In genomic region chr1:11458353-11458752, GRCm38 (mm10) we compare ENCODE assay signal across 11 mouse cellular contexts. TPM values are rescaled to one million over a fixed set of nuclear protein-coding genes. Genes with fewer than 3 reads are reported as not detected.
A peak's percentile ranks its signal among the peaks of the same experiment; 100 is the strongest.
DNase-seq lines count a peak whose midpoint lies in the region; TF ChIP-seq lines count a peak whose summit lies in the region.
"Had no signal": no experiment of that assay in that cellular context is flagged by ENCODE, and none has a peak within 500 bp of the region (broad histone marks: within the 10 kb centered on the region; RNA-seq: fewer than 3 reads in every experiment).

No protein-coding gene starts in this region.

- no peaks in the 10 kb centered on the region for H3K79me2 ChIP-seq in myocyte (ENCODE audit: control insufficient read depth, insufficient read depth)

- H3ac ChIP-seq in myocyte (ENCODE audit: control insufficient read depth, insufficient read length) = no peak overlapping the region

- peak overlapping the region; percentile 36 for H3K27ac ChIP-seq in layer of hippocampus, adult 2 months
- H3K27ac ChIP-seq: heart, embryonic 13.5 days; midbrain, embryonic 10.5 days had no signal

- DNase-seq in cerebellum, adult 9-11 months = peak; percentile 2
- no peak for DNase-seq in cerebellum, adult 9-10 months
- peak in 1 of 2 experiments; percentile 5 for DNase-seq in layer of hippocampus, adult 2 months (ENCODE audit: low spot score in 2 of 2)
- no peak for DNase-seq in layer of hippocampus, adult 9-10 months (ENCODE audit: low spot score)
- peak; percentile 22 for DNase-seq in gastrocnemius, postnatal 10 days
- no peak for DNase-seq in left cerebral cortex, postnatal 10 days (ENCODE audit: extremely low spot score in 1 of 2, low spot score in 2 of 2)
- no peak for DNase-seq in embryo, embryonic 10 days (ENCODE audit: low spot score)
- DNase-seq: B cell, adult 2 months had no signal

- TF ChIP-seq CTCF in layer of hippocampus, adult 2 months (conservative IDR thresholded peaks at IDR 0.05) = no peak

- no peaks in the 10 kb centered on the region for H3K27me3 ChIP-seq in myocyte (ENCODE audit: control insufficient read depth, insufficient read depth, insufficient read length)
- H3K27me3 ChIP-seq: heart, embryonic 13.5 days had no signal

- intact Hi-C loops in left cerebral cortex, postnatal 10 days (cut with DNase I) = no loop called here

- TF ChIP-seq POLR2A in myocyte (IDR thresholded peaks at IDR 0.05; ENCODE audit: insufficient read length, low read depth) = no peak

- H3K4me2 ChIP-seq in myocyte (ENCODE audit: low read depth) = peak overlapping the region; percentile 16
- H3K4me2 ChIP-seq: heart, embryonic 13.5 days had no signal

- no peaks in the 10 kb centered on the region for H3K36me3 ChIP-seq in myocyte (ENCODE audit: control insufficient read depth, insufficient read depth)
- H3K36me3 ChIP-seq: heart, embryonic 13.5 days; midbrain, embryonic 10.5 days had no signal

- H3K4me3 ChIP-seq in layer of hippocampus, adult 2 months = no peak overlapping the region
- H3K4me3 ChIP-seq in myocyte = no peak overlapping the region
- H3K4me3 ChIP-seq: heart, embryonic 13.5 days; midbrain, embryonic 10.5 days had no signal

TF ChIP-seq in myocyte, 11 proteins besides CTCF, POLR2A, EP300 and RAD21:
- TF ChIP-seq TCF3 (IDR thresholded peaks at IDR 0.05; ENCODE audit: insufficient read length, low read depth) (no peak), REST (IDR thresholded peaks at IDR 0.05; ENCODE audit: insufficient read depth, insufficient read length) (no peak), SRF (IDR thresholded peaks at IDR 0.05; ENCODE audit: control insufficient read depth, insufficient read length, low read depth) (no peak), CEBPB (IDR thresholded peaks at IDR 0.05; ENCODE audit: insufficient read depth, poor library complexity, severe bottlenecking) (peak; percentile 86; the same call in 1 of the 2 replicates), E2F4 (IDR thresholded peaks at IDR 0.05; ENCODE audit: insufficient read depth) (no peak), MAX (IDR thresholded peaks at IDR 0.05; ENCODE audit: low read depth) (no peak), POLR2AphosphoS2 (IDR thresholded peaks at IDR 0.05; ENCODE audit: insufficient read length, low read depth) (no peak), USF1 (IDR thresholded peaks at IDR 0.05; ENCODE audit: low read depth) (no peak), MYOD1 (IDR thresholded peaks at IDR 0.05; ENCODE audit: control insufficient read depth in 1 of 3, insufficient read length in 2 of 3, low read depth in 2 of 3) (peak in 2 of 3 experiments; percentile 40 to 83), MYOG (IDR thresholded peaks at IDR 0.05; ENCODE audit: control insufficient read depth in 1 of 3, insufficient read depth in 1 of 3, insufficient read length in 2 of 3, low read depth in 2 of 3) (peak in 2 of 3 experiments; percentile 75 to 78), TCF12 (IDR thresholded peaks at IDR 0.05; ENCODE audit: insufficient read depth, poor library complexity, severe bottlenecking) (no peak)

RNA-seq across cellular contexts. Expression of gene A830018L16Rik, which starts 44.4 kb away (rescaled TPM):
- total RNA-seq in layer of hippocampus, adult 2 months (2021) = 100 to 1,000 TPM; 116 to 123 TPM
- total RNA-seq in gastrocnemius, postnatal 10 days (2021) = under 1 TPM; 0.45 TPM
- polyA plus RNA-seq in myocyte (2012; fragmentation: generic; extraction: Trizol) = not detected
- 100 to 1,000 TPM; 139 TPM for total RNA-seq in left cerebral cortex, postnatal 10 days (2021)

Comparison
In these comparisons a context has a peak if more than half of its experiments do, and no peak if none do; other contexts are left out.
1. DNase-seq: peak in cerebellum, adult 9-11 months (single experiment) and gastrocnemius, postnatal 10 days (single experiment); none in cerebellum, adult 9-10 months (single experiment), layer of hippocampus, adult 9-10 months (single experiment), left cerebral cortex, postnatal 10 days (0 of 2) and embryo, embryonic 10 days (single experiment).
2. RNA of gene A830018L16Rik, which starts 44.4 kb away (total RNA-seq): 139 TPM in left cerebral cortex, postnatal 10 days and 116 to 123 TPM in layer of hippocampus, adult 2 months; 0.45 TPM in gastrocnemius, postnatal 10 days; every median in the first group is over 10 times any median in the second.